ENCODE assay signal across 9 mouse cellular contexts in the genomic region with DNA sequence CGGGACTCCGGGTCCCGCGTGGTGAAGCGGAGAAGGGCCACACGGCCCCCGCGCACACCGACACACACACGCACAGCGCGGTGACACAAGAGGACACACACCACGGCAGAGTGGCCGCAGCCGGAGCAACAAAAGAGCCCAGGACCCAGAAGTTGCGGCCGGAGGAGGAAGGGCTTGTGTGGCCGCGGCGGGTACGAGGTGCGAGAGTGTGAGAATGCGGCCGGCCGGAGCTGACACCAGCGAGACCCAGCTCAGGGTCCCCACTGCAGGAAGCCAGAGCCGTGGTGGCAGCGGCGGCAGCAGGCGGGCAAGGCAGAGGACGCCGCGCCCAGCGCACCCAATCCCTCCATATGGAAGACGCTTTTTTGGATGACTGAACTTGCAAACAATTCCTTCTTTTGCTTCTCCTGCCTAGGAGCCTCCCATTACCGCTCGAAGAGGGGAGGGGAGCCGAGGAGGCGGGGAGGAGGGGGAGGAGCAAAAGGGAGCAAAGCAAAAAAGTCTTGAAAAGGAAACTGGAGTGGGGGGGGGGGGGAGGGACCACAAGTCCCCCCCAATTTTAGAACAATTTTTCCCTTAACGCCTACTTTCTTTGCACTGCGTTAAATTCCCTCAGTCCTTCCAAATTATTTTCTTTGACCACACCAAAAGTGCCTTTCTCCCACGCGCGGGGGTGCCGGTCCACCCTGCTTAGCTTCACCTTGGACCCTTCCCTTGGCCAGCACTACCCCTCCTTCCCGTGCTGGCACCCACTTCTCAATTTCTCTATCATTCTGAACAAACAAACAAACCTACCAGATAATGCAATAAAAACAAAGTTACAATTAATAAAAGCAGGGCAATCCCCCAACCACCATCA. TPM values are rescaled to one million over a fixed set of nuclear protein-coding genes. Genes with fewer than 3 reads are reported as not detected.
DNase-seq lines count a peak whose midpoint lies in the region; ATAC-seq and TF ChIP-seq lines count a peak whose summit lies in the region.
"Had no signal": no experiment of that assay in that cellular context is flagged by ENCODE, and none has a peak within 500 bp of the region (broad histone marks: within the 10 kb centered on the region; RNA-seq: fewer than 3 reads in every experiment).

A gene (minus strand): TSS at position 427 of the 859 bp plus-strand sequence.

- no peaks in the 10 kb centered on the region for H3K79me3 ChIP-seq in C2C12 (ENCODE audit: low read depth)

- ATAC-seq in forebrain, embryonic 11.5 days (replicated peaks; ENCODE audit: low FRiP score) = peak; percentile 83
- ATAC-seq in heart, embryonic 14.5 days (ENCODE audit: insufficient number of reproducible peaks, insufficient read depth, low FRiP score, low read depth) = peak; percentile 52
- ATAC-seq in kidney, postnatal 0 days (replicated peaks; ENCODE audit: low FRiP score, low read depth) = peak; percentile 79
- ATAC-seq in liver, embryonic 13.5 days (ENCODE audit: low read depth) = no peak; the same call in 1 of the 2 replicates

- no peaks in the 10 kb centered on the region for H3K9me3 ChIP-seq in forebrain, embryonic 11.5 days (ENCODE audit: control insufficient read depth, low read length)
- H3K9me3 ChIP-seq in heart, embryonic 14.5 days (ENCODE audit: control insufficient read depth, low read length) = no peaks in the 10 kb centered on the region
- H3K9me3 ChIP-seq in kidney, postnatal 0 days (replicated peaks; ENCODE audit: low read length) = no peaks in the 10 kb centered on the region
- no peaks in the 10 kb centered on the region for H3K9me3 ChIP-seq in liver, embryonic 13.5 days (replicated peaks)
- H3K9me3 ChIP-seq: G1E had no signal

- no peaks in the 10 kb centered on the region for H3K27me3 ChIP-seq in C2C12 (ENCODE audit: control insufficient read depth, insufficient read depth, insufficient read length)
- no peaks in the 10 kb centered on the region; the same call in 1 of the 2 replicates for H3K27me3 ChIP-seq in forebrain, embryonic 11.5 days (ENCODE audit: control insufficient read depth, insufficient read depth, low read length)
- no peaks in the 10 kb centered on the region for H3K27me3 ChIP-seq in heart, embryonic 14.5 days (ENCODE audit: control insufficient read depth, insufficient read depth, low read length)
- H3K27me3 ChIP-seq in kidney, postnatal 0 days (ENCODE audit: insufficient read depth, low read length) = no peaks in the 10 kb centered on the region
- peaks cover 54% of the 10 kb centered on the region for H3K27me3 ChIP-seq in liver, embryonic 13.5 days

- no peak for TF ChIP-seq CTCF in C2C12 (IDR thresholded peaks at IDR 0.05; ENCODE audit: control insufficient read depth, insufficient read depth, insufficient read length)
- no peak for TF ChIP-seq CTCF in kidney, postnatal 0 days (IDR thresholded peaks at IDR 0.05; ENCODE audit: low read depth)

- H3K79me2 ChIP-seq in C2C12 (ENCODE audit: control insufficient read depth, insufficient read depth) = no peaks in the 10 kb centered on the region

- under 1% methylated on average over 41 of the region's 46 CpGs for WGBS in forebrain, embryonic 11.5 days
- 1% methylated on average over 45 of the region's 46 CpGs for WGBS in heart, embryonic 14.5 days
- WGBS in kidney, postnatal 0 days = 0% methylated on average over 43 of the region's 46 CpGs
- WGBS in liver, embryonic 13.5 days (ENCODE audit: insufficient replicate concordance) = under 1% methylated on average over 44 of the region's 46 CpGs

- H3K27ac ChIP-seq in forebrain, embryonic 11.5 days (ENCODE audit: low read depth, low read length) = peak within 1 kb of the TSS; percentile 91
- peak within 1 kb of the TSS; percentile 58 to 78 for H3K27ac ChIP-seq in heart, embryonic 14.5 days (replicated peaks in 1 of 2; ENCODE audit: control insufficient read depth in 1 of 2, insufficient read depth in 1 of 2, low read depth in 2 of 2, low read length in 2 of 2)
- H3K27ac ChIP-seq in kidney, postnatal 0 days = peak within 1 kb of the TSS; percentile 91
- no peak within 1 kb of the TSS for H3K27ac ChIP-seq in liver, embryonic 13.5 days

- H3K4me2 ChIP-seq in forebrain, embryonic 11.5 days (ENCODE audit: low read depth, low read length, severe bottlenecking) = peak within 1 kb of the TSS; percentile 69
- peak within 1 kb of the TSS; percentile 92 for H3K4me2 ChIP-seq in heart, embryonic 14.5 days (ENCODE audit: low read length)
- peak within 1 kb of the TSS; percentile 72 for H3K4me2 ChIP-seq in kidney, postnatal 0 days (ENCODE audit: low read length)
- H3K4me2 ChIP-seq in liver, embryonic 13.5 days = peak within 1 kb of the TSS; percentile 72

- DNase-seq in brain, adult 2 months (ENCODE audit: low read depth, low spot score) = peak; percentile 92
- DNase-seq in forebrain, embryonic 11.5 days (ENCODE audit: low spot score) = peak; percentile 83
- DNase-seq in kidney, postnatal 0 days (ENCODE audit: low spot score) = peak; percentile 94
- DNase-seq in liver, embryonic 13.5 days = no peak
- peak; percentile 3 for DNase-seq in naive thymus-derived CD4-positive, alpha-beta T cell, adult 2 months (ENCODE audit: low read depth)
- peak; percentile 81 for DNase-seq in testis, postnatal 10 days (ENCODE audit: low spot score)

- H3K36me3 ChIP-seq in C2C12 (ENCODE audit: control insufficient read depth, insufficient read depth) = no peaks in the 10 kb centered on the region
- H3K36me3 ChIP-seq in forebrain, embryonic 11.5 days (ENCODE audit: control insufficient read depth, insufficient read depth, low read length) = no peaks in the 10 kb centered on the region
- no peaks in the 10 kb centered on the region for H3K36me3 ChIP-seq in heart, embryonic 14.5 days (ENCODE audit: control insufficient read depth, insufficient read depth, low read length)
- no peaks in the 10 kb centered on the region for H3K36me3 ChIP-seq in kidney, postnatal 0 days (ENCODE audit: insufficient read depth, low read length)
- no peaks in the 10 kb centered on the region for H3K36me3 ChIP-seq in liver, embryonic 13.5 days
- H3K36me3 ChIP-seq: G1E had no signal

- peak within 1 kb of the TSS; percentile 69 for H3ac ChIP-seq in C2C12 (ENCODE audit: control insufficient read depth, insufficient read length, low read depth)

- peak within 1 kb of the TSS; percentile 42 for H3K4me3 ChIP-seq in C2C12 (ENCODE audit: insufficient read depth, poor library complexity, severe bottlenecking)
- H3K4me3 ChIP-seq in forebrain, embryonic 11.5 days (ENCODE audit: low read depth, low read length) = peak within 1 kb of the TSS; percentile 95
- peak within 1 kb of the TSS; percentile 87 to 88 for H3K4me3 ChIP-seq in heart, embryonic 14.5 days (ENCODE audit: control insufficient read depth in 1 of 2, insufficient read depth in 1 of 2, low read depth in 1 of 2, low read length in 2 of 2)
- peak within 1 kb of the TSS; percentile 87 for H3K4me3 ChIP-seq in kidney, postnatal 0 days (replicated peaks; ENCODE audit: low read depth, low read length)
- H3K4me3 ChIP-seq in liver, embryonic 13.5 days (replicated peaks) = peak within 1 kb of the TSS; percentile 57

- peaks cover 17% of the 10 kb centered on the region for H3K4me1 ChIP-seq in forebrain, embryonic 11.5 days (replicated peaks; ENCODE audit: control insufficient read depth, insufficient read depth, low read length)
- peaks cover 0 to 4% of the 10 kb centered on the region in 2 experiments; a peak in 2 of 4 replicates for H3K4me1 ChIP-seq in heart, embryonic 14.5 days (ENCODE audit: control insufficient read depth in 2 of 2, insufficient read depth in 2 of 2, low read length in 2 of 2)
- peaks cover 14% of the 10 kb centered on the region for H3K4me1 ChIP-seq in kidney, postnatal 0 days (replicated peaks; ENCODE audit: insufficient read depth, low read length)
- H3K4me1 ChIP-seq in liver, embryonic 13.5 days (replicated peaks) = no peaks in the 10 kb centered on the region

- peak within 1 kb of the TSS; percentile 98 for H3K9ac ChIP-seq in forebrain, embryonic 11.5 days (ENCODE audit: low read length)
- H3K9ac ChIP-seq in heart, embryonic 14.5 days (ENCODE audit: low read length) = peak within 1 kb of the TSS; percentile 82
- H3K9ac ChIP-seq in kidney, postnatal 0 days (ENCODE audit: low read depth, low read length) = peak within 1 kb of the TSS; percentile 83
- peak within 1 kb of the TSS; percentile 51 for H3K9ac ChIP-seq in liver, embryonic 13.5 days

TF ChIP-seq in C2C12, 6 proteins besides CTCF, POLR2A, EP300 and RAD21:
- TF ChIP-seq MYOG (IDR thresholded peaks at IDR 0.05; ENCODE audit: control insufficient read depth, extremely low read depth, insufficient read length) (no peak), CEBPB (IDR thresholded peaks at IDR 0.05; ENCODE audit: low read depth) (no peak), MYOD1 (IDR thresholded peaks at IDR 0.05; ENCODE audit: control insufficient read depth, insufficient read length, low read depth) (no peak), FOSL1 (IDR thresholded peaks at IDR 0.05; ENCODE audit: insufficient read depth, low read length, poor library complexity, severe bottlenecking) (no peak), MAX (IDR thresholded peaks at IDR 0.05) (no peak), USF1 (IDR thresholded peaks at IDR 0.05; ENCODE audit: low read depth) (no peak)

RNA-seq across cellular contexts. Expression of the gene that starts here (rescaled TPM):
- 4.4 TPM for polyA plus RNA-seq in C2C12 (2012; fragmentation: generic; extraction: Trizol)
- 35.6 and 35.9 TPM in 2 replicates for polyA plus RNA-seq in forebrain, embryonic 11.5 days (2014; fragmentation: Nextera tagmentation; extraction: Ambion mirVana)
- 6.0 and 7.6 TPM in 2 replicates for polyA plus RNA-seq in heart, embryonic 14.5 days (2014; fragmentation: Nextera tagmentation; extraction: Ambion mirVana)
- polyA plus RNA-seq in kidney, postnatal 0 days (2015; fragmentation: Nextera tagmentation; extraction: Ambion mirVana) = 13.4 and 13.5 TPM in 2 replicates
- polyA plus RNA-seq in liver, embryonic 13.5 days (2015; fragmentation: Nextera tagmentation; extraction: Ambion mirVana) = 0.64 and 0.65 TPM in 2 replicates
- polyA plus RNA-seq: G1E had no signal

Comparison
In these comparisons a context has a peak if more than half of its experiments do, and no peak if none do; other contexts are left out.
1. H3K4me3 ChIP-seq: peak in every context shown above with its lines; median percentile 95 in forebrain, embryonic 11.5 days; 88 in heart, embryonic 14.5 days; 87 in kidney, postnatal 0 days; 57 in liver, embryonic 13.5 days; 42 in C2C12.